Mouse (Mus musculus) fibroblast of lung, adult 2 months (primary cell): Measurements from ENCODE around the gene Nkd2.

Source experiments
- DNase-seq: peaks from one replicate; pipeline ENCODE4 v3.0.0-alpha.2; 2011; ENCODE audit warnings: low read depth

Nkd2 gene

DNA sequence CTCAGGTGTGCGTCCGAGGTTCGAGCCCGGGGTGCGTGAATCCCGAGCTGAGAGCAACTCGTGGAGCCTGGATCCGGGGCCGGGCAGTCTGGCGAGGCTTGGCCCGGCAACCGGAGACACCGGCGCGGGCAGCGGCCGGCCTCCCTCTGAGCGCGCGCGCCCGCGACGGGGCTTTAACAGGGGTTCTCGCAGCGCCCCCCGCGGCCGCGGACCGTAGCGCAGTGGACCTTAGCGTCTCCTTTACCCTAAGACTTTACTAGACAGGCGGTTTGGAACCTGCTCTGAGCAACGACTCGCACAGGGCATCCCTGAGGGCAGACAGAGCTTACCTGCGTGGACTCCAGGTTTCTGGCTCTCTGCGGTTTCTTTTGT, at the start of gene Nkd2:
Gene Nkd2 (minus strand): TSS at position 167 of the 372 bp plus-strand sequence.
- peak; percentile 17 for DNase-seq

DNA sequence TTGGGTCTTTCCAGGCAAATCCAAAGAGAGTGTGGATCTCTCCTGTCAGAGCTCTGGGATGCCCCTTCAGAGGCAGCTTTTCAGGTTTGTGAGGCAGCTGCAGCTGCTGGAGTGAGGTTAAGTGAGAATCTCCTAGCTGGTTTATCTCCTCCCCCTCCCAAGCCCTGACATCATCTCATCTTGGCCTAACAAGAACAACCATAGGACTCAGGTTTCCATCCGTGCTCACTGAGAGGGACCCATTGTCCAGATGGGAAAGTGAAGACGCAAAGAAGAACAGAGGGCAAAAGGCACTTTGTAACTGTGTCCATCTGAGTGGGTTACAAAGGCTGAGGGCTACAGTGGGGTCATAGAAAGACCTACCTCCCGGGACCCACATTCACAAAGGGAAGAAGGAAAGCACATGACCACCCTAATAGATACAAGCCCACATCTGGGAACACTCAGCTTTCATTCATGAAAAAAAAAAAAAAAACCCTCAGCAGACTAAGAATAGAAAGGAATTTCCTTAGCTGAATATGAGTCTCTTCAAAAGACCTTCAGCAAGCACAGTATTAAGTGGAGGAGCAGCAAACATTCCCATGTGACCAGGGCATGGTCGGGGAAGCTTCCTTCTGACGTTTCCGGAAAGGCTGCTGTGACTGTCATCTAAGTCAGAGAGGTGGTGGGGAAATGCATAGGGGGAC, 45.2 kb upstream of the Nkd2 start:
- DNase-seq, result no peak

DNA sequence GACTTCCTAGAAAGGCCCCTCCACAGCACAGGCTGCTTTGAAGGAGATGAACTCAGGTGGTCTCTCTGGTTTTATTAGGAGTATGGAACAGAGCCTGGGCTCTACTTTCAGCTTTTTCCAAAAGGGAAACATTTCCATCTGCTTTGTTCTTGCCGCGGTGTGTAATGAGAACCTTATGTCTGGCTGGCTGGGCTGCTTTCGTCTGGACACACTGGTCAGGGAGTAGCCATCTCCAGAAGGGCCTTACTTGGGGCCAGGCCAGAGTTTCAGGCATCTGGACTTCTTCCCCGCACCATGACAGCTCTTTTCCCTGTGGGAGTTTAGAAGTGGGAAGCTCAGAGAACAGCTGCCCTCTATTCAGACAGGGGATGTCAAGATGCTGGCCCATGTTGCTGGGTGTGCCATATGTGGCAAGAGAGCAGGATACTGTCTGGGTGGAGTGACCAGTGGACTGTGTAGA, 40.0 kb upstream of the Nkd2 start:
- peak; percentile 68 for DNase-seq

DNA sequence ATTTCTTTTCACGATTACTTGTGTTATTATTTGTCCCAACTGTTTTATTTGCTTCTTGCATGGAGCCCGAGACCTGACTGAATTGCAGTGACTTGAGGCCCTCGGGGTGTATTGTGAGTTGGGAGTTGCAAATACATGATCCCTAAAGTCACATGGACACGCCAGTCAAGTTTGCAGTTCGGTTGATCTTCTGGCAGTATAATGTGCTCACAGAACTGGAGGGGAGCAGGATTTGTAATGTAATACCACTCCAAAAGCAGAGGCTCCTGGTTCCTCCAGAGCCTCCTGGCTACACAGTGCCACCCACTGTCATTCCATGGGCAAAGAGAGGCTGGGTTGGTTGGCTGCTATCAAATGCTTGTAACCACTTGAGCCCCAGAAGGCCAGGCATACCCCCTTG, 39.2 kb upstream of the Nkd2 start:
- no peak for DNase-seq

DNA sequence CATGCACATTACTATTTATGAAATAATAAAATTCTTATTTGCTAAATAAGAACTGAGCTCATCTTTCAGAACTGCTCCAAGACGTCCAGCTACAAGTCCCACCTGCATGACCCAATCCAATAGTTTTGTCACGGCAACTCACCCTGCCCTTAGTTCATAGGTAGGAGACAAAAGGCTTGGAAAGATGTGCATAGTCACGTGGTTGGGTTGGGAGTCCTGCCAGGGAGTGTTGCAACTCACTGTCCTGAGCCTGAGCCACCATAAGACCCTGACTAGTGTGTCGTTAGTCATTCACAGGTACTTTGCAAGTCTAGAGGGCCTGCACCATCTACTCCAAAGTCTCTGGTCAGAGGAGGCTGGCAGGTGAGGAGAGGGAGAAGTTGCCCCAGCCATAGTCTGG, 38.6 kb upstream of the Nkd2 start:
- no peak for DNase-seq

DNA sequence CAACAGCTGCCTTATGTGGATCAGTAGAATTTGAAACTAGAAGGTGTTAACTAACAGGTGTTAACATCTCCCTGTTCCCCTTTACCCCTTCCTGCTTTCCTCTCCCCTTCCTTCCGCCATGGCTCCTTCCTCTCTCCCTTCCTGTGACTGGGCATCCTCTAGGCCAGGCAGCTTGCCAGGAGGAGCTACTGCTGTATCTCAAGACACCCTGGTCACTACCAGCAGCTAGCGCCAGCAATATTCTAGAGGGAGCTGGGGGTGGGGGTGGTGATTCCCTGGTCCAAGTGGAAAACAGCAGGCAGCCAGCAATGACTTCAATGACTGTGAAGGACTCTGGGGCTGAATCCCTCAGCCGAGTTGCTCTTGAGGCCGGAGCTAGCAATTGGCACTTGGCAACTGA, 38.2 kb upstream of the Nkd2 start:
- DNase-seq, result no peak

DNA sequence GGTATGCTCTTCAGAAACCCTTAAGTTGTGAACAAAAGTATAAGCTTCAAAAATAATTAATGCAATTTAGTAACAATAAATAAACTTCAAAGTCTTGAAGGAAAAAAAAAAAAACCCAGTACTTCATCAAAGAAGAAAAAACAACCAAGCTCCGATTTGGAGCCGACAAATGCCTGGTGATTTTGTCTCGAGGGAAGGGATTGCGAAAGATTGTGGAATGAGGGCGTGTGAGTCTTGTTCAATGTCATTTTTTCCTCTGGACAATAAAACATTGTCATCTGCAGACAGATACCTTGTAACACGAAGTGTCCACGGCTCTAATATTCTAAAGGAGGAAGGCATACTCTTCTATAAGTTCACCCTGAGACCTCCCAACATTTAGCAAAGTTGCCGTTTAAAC, 33.9 kb upstream of the Nkd2 start:
- DNase-seq, result no peak

DNA sequence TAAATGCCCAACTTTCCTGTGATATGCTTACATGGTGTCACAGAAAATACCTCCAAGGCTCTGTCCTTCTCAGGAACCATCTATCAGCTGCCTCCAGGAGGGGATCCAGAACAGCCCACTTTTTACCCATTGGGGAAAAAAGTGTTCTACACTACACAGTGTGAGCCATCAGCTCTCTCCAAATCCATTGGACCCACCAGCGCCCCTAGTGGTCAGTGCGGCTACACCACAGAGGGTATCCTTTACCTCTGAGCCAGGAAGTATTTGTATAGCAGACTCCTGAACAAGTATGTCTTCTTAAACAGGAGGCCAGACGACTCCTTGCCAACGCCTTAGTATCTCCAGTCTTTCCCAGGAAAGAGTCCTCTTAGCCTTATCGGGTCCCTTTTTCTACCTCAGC, 32.4 kb upstream of the Nkd2 start:
- no peak for DNase-seq

DNA sequence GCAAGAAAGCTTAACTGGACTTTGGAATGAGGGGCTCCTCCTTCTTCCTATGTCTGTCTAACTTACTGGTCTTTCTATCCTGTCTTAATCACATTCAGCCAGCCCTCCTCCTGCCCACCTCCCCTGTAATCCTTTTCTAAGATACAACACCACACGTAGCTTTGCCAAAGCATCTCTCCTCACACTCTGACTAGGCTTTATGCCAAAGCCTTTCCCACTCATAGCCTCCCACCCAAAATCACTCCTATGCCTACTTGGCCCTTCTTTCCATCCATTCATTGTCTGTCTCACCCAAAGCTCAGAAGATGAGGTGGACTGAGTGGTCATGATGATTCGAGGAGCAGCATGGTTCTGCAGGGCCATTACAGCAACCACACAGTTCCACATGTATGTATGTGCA, 24.7 kb upstream of the Nkd2 start:
- no peak for DNase-seq

DNA sequence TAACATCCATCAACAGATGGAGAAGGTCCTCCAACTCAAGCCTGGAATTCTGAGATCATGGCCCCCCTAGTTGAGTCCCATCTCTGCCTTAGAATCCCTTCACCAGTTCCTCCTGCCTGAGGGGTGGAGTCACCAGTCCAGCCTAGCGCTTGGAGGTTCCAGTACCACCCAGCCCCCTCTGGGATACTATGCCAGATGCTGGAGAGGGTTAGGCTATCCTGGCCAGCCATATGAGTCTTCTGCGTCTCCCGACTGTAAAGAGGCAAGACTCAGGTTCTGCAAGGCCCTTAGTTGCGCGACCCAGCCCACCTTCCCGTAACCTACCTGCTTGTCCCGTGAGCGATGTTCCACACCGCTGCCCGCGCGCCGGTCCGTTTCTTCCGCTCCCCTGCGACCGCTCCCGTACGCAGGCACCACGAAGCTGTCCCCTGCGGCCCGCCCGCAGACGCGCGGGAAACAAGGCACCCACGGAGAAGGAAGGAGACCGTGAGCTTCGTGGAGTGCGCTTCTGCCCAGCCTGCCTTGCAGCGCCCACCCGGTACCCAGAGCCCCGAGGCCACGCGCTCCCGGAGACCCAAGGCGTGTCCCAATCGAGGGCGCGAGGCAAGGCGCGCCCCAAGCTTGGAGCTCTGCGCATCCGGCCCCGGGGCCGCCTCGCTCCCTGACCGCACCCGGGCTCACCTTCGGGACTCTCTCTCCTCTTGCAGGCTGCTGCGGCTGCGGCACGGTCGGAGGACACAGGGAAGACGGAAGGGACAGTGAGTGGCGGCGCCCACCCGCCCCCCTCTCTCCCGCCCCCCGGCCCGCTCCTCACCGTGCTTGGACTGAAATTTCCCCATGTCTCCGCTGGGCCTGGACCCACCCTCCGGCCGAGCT, 604 bp downstream of the Nkd2 start:
- DNase-seq, result no peak

DNA sequence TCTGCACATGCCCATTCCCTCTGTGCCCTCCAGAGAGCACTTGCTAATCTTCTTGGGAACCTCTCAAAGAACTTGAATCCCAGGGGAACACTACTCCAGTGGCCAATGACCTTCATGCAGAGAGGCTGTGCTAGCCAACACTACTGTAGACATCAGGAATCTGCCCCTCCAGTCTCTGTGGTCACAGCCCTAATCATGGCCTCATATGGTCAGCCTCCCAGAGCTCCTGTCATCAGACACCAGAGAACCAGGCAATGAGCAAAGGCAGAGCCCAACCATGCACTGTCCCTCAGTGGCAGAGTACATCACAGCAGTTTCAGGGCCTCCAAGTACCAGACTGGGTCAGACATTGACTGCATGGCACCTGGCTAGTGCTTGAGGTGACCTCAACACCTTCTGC, 4.7 kb downstream of the Nkd2 start:
- DNase-seq, result no peak

DNA sequence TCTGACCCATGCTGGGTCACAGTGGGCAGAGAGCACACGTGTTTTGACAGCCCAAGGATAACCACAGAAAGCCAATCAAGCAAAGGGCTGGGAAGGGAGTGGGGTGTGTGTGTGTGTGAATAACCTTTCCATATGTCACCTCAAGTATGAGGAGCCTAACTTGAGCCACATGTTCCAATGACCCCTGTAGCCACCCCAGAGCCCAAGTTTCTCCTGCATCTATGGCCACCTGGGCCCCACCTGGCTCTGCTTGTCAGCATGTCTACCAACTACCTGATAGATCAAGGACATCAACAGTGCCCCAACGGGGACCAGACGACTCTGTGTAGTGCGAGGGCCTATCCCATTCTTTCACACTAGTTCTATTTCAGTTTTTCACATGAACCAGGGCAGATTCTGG, 7.7 kb downstream of the Nkd2 start:
- DNase-seq, result no peak

DNA sequence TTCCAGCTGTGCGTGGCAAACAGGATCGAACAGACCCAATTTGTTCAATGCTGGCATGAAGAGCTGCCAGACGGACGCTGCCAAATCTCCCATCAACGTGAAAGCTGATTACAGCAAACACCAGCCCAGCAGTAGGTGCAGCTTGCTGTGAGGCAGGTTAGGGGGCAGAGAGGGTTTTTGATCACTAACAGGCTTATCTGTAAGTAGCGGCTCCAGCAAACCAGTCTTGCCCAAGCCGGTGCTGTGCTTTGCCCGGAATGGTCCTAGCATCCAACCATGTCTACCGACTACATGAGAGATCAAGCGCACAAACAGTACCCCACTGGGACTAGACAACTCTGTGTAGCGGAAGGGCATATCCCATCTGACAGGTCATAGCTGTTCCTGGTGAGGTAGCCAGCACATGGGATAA, 8.3 kb downstream of the Nkd2 start:
- no peak for DNase-seq

DNA sequence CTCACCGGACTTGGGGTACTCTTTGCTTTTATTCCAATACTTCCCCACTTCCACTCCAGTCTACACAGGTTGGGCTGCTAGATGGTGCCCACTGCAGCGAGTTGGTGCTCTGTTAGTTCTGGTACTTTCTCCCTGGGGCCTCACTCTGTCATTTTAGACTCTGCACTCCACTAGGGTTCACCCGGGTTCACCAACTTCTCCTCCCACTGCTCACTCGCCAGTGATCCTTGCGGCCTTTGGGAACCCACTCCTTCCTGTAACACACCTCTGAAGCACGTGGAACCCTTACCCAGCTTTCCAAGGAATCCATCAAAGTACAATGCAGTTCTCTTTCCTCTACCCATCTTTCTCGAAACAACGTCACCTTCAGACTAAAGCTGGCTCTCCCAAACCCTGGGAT, 9.7 kb downstream of the Nkd2 start:
- no peak for DNase-seq

DNA sequence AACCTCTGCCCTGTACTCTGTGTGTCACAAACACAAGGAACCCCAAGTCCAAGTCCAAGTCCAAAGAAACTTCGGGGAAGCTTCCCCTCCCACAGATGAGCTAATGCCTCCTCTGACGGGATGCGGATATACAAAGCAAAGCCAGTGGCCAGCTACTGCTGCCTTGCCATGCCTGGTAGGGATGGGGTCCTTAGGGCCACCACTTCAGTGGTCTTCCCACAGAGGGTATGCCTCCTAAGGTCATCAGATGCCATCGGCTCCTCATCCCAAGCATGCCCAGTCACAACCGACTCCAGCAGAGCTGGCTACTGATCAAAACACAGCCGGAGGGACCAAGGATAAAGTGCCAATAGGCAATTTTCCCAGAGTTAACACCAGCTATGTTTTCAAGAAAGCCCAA, 10.9 kb downstream of the Nkd2 start:
- DNase-seq, result no peak

DNA sequence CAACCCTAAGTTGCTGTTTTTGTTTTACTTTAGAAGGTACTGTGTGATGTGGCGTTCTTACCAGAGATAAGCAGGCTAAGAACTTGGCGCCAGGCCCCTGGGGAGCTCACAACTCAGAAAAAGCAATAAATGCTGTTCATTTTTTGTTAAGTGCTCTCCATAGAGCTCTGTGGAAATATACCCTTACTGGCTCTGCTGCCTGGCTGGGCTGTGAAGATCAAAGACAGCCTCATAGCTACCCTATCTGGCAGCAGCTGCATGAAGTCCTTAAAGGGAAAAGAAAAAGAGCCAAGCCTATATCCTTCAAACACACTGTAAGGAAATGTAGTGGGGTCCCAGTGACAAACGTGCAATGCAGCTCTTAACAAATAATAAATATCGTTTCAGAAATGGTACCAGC, 11.6 kb downstream of the Nkd2 start:
- DNase-seq, result no peak

DNA sequence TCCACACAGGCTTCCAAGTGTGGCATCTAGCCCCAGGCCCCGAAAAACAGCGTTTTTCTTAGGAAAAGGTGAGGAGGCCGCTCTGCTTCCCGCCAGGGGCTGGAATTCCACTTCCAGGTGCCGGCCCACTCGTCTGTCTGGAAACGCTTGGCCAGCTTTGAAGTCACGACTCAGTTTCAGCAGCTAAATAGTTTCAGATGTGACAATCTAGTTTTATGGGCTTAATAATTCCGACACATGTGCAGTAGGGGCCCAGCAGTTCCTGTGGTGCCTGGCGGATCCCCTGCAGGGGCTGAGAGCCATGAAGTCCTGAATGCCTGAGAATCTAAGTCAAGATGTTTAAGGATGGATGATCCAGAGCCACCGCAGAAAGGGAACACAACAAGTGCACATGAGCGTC, 13.6 kb downstream of the Nkd2 start:
- no peak for DNase-seq

DNA sequence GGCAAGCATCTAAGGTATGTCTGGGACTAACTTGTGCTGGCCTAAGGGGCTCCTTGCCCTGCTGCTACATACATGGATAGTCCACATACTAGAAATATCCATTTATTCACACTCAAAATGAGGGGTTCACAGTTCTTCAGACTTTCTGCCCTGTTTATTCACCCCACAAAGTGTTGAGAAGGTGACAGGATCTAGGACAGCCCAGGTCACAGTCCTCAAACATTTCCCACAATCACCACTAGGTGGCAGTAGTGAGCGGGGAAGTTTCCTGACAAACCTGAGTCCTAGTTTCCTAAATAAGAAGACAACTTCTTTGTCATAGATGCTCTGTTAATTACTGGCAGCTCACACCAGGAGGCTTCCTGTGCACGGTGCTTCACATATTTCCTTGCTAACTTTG, 15.9 kb downstream of the Nkd2 start:
- peak; percentile 21 for DNase-seq

DNA sequence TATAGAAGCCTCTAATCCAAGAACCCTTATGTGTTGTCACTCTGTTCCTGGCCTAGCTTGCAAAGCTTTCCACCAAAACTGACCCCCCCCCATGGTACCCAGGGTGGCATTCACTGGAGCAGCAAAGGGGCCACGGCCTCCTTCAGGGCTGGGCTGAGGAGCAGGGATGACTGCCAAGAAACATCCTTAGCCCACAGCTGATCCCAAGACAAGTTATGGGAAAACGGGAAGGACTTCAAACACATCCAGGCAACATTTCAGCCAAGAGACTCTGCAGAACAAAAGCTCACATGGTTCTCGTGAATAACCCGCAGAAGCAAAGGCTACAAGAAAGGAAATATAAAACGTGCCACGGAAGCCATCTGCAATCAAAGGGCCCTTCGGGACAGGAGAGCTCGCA, 20.2 kb downstream of the Nkd2 start:
- DNase-seq, result no peak

DNA sequence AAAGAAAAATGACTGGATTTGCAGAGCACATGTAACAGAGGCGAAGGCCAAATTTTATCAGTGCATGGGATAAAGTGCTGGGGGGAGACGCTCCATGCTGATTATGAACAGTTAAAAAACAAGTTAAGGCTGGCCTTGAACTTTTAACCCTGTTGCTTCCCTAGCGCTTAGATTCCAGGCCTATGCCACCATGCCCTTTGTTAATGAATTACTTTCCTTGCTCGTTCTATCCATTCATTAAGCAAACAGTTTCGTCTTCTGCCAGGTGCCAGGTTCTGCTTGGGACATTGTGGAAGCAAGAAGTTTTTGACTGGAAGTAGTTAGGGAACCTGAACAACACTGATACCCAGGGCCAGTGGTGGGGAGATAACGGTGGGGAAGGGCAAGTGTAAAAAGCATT, 23.7 kb downstream of the Nkd2 start:
- no peak for DNase-seq

DNA sequence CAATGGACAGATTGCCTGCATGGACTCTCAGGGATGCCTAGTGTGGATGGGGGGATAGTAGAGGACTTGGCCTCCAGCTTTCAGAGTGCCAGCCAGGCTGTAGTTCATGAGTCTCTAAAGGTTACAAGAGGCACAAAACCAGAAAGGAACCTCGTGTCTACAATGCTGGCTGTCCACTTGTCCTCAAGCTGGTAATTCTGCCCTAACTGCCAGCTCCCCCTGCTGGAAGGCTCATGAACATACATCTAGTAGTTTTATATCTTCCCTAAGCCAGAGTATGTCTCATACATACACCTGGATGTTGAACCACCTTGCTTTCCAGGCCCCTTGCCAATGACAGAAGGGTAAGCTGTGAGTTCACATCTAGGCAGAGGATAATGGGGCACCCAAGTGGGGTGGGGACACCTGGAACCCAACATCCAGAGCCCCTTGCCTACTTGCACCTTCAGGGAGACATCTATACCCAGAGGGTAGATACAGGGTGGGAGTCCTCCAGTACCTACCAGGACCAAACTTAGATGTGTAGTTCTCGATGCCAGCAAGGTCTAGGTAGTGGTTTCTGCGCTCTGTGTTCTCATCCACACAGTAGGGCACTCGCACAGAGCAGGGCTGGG, 25.1 kb downstream of the Nkd2 start:
- DNase-seq, result peak; percentile 35

DNA sequence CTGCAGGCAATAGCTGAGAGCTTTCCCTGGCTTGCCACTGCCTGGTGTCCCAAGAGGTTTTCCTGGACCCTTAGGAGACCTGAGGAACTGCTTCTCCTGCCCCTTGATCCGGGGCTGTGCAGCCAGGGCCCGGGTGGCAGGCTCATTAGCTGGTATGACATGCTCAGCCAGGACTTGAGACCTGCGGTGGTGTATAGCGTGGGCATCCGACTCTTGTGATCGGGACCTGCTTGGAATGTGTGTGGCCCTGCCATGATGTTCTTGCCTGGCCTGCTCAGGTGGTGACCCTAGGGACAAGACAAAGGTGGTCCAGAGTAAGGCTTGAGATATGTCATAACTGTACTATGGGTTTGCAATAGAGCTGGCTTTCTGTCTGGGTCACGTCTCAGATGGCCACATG, 26.2 kb downstream of the Nkd2 start:
- DNase-seq, result no peak

DNA sequence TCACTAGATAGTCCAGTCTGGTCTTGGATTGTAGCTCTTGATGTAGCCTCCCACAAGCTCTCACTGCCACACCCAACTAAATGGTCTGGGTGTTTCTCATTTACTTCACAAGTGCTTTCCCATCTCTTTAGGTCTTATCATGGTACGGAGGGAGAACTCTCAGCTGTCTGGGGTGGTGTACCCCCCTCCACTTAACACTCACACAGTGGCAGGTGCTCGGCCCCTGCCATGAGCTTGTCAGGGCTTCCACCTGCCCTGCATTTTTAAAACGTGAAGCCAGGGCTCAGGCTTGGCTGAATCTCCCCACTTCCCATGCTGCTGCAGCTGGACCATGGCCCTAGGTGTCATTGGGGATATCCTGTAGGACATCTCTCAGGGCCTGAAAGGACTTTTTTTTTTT, 28.5 kb downstream of the Nkd2 start:
- DNase-seq, result no peak
